Mouse (Mus musculus) ES-E14 (cell line): ENCODE measurements around the gene Incenp.

ENCODE experiments used
- HCFC1 ChIP-seq: IDR thresholded peaks from 2 replicates; pipeline ENCODE4 v1.6.1; 2012; ENCODE audit warnings: low read length, inconsistent platforms, borderline replicate concordance; ENCODE audit not compliant: insufficient read depth
- ZNF384 ChIP-seq: IDR thresholded peaks from 2 replicates; pipeline ENCODE4 v1.6.1; 2012; ENCODE audit warnings: low read depth, low read length, inconsistent platforms

DNA sequence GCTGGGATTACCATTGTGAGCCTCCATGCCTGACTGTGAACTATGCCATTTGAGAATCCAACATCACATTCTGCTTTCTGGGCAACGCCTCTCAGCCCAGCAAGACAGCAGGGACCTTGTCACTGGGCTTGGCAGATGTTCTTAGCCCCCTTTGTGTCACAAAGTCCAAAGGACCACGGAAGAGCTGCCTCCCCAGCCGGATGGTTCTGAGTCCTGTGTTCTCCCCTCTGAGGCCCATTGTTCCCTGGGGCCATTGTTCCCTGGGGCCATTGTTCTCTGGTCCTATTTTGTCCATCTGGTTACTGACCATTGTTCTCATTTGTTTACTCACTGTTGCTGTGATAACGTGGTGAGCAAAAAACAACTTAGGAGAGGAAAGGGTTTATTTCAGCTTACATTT, 41.6 kb upstream of the Incenp start:
- TF ChIP-seq HCFC1 (no peak), ZNF384 (no peak)
